Mouse (Mus musculus) kidney, embryonic 16.5 days (tissue): Measurements from ENCODE around the gene 4930415O20Rik. TPM values are rescaled to one million over a fixed set of nuclear protein-coding genes. Genes with fewer than 3 reads are reported as not detected.
A peak's percentile ranks its signal among the peaks of the same experiment; 100 is the strongest.

Experiments
- ATAC-seq: fragments of 200-750 bp; cut with Nextera tagmentation; 2 replicates; pipeline ENCODE4 v1.8.0; 2017; ENCODE audit warnings: moderate TSS enrichment; ENCODE audit not compliant: low FRiP score, low TSS enrichment
- H3K27ac ChIP-seq: fragments of 300-500 bp; sonication (generic); 2 replicates; pipeline ENCODE4 v1.5.1; 2014; ENCODE audit warnings: low read length
- H3K27me3 ChIP-seq: fragments of 300-500 bp; sonication (generic); 2 replicates; pipeline ENCODE4 v1.6.1; 2014; ENCODE audit warnings: low read length, control low read depth, mixed read lengths; ENCODE audit not compliant: insufficient read depth
- H3K36me3 ChIP-seq: fragments of 300-500 bp; sonication (generic); 2 replicates; pipeline ENCODE4 v1.6.1; 2014; ENCODE audit warnings: low read length, control low read depth, mixed read lengths; ENCODE audit not compliant: insufficient read depth
- H3K4me1 ChIP-seq: fragments of 300-500 bp; sonication (generic); 2 replicates; pipeline ENCODE4 v1.6.1; 2014; ENCODE audit warnings: low read length, control low read depth, mixed read lengths; ENCODE audit not compliant: insufficient read depth
- H3K4me2 ChIP-seq: fragments of 300-500 bp; sonication (generic); replicated peaks from 2 replicates; pipeline ENCODE4 v1.6.1; 2014; ENCODE audit warnings: low read depth, low read length
- H3K4me3 ChIP-seq: fragments of 300-500 bp; sonication (generic); 2 replicates; pipeline ENCODE4 v1.5.1; 2014; ENCODE audit warnings: mild to moderate bottlenecking, low read length
- H3K9ac ChIP-seq: fragments of 300-500 bp; sonication (generic); replicated peaks from 2 replicates; pipeline ENCODE4 v1.6.1; 2014; ENCODE audit warnings: low read length
- H3K9me3 ChIP-seq: fragments of 300-500 bp; sonication (generic); 2 replicates; pipeline ENCODE4 v1.6.1; 2016; ENCODE audit warnings: low read length, control low read depth
- WGBS: fragments of 180-500 bp; shearing (Covaris S2); extraction: QIAGEN DNeasy Blood & Tissue Kit; methylation state at CpG from one replicate; pipeline ENCODE4 v1.1.7; 2014; 5-methylcytosine and 5-hydroxymethylcytosine counted together
- polyA plus RNA-seq: library from polyadenylated mRNA; unstranded; fragments of >200 nt; fragmentation: Nextera tagmentation; extraction: Ambion mirVana; gene quantifications from 2 replicates; pipeline ENCODE4 v1.2.1, GENCODE M21; 2015

Gene 4930415O20Rik
- polyA plus RNA-seq, 1 experiment from 2014 or later: 0.41 TPM

GRCm38 (mm10) chr15:98602191-98602881 is 31.5 kb downstream of the 4930415O20Rik start:
- Histone ChIP-seq H3K4me3 (peak overlapping the region; percentile 45), H3K4me1 (peaks cover 67% of the 10 kb centered on the region), H3K36me3 (peaks cover 43% of the 10 kb centered on the region), H3K27ac (peak overlapping the region; percentile 91), H3K4me2 (peak overlapping the region; percentile 64), H3K9me3 (no peaks in the 10 kb centered on the region), H3K9ac (peak overlapping the region; percentile 65), H3K27me3 (no peaks in the 10 kb centered on the region)
- WGBS: 22% methylated on average over 13 of the region's 13 CpGs
- ATAC-seq: peak; percentile 58

GRCm38 (mm10) chr15:98602921-98603458 is 32.2 kb downstream of the 4930415O20Rik start:
- Histone ChIP-seq H3K9me3 (no peaks in the 10 kb centered on the region), H3K36me3 (peaks cover 36% of the 10 kb centered on the region), H3K4me1 (peaks cover 73% of the 10 kb centered on the region), H3K4me3 (peak overlapping the region; percentile 45), H3K4me2 (peak overlapping the region; percentile 64), H3K27ac (peak overlapping the region; percentile 91), H3K9ac (peak overlapping the region; percentile 65), H3K27me3 (no peaks in the 10 kb centered on the region)
- no peak; the same call in 1 of the 2 replicates for ATAC-seq
- WGBS: 21% methylated on average over 4 of the region's 4 CpGs

GRCm38 (mm10) chr15:98604041-98604575 is 33.3 kb downstream of the 4930415O20Rik start:
- peak overlapping the region; percentile 91; the same call in 1 of the 2 replicates for H3K27ac ChIP-seq
- WGBS: 82% methylated on average over 24 of the region's 24 CpGs
- no peak overlapping the region for H3K4me3 ChIP-seq
- no peaks in the 10 kb centered on the region for H3K27me3 ChIP-seq
- H3K36me3 ChIP-seq: peaks cover 26% of the 10 kb centered on the region
- no peaks in the 10 kb centered on the region for H3K9me3 ChIP-seq
- ATAC-seq: no peak
- peaks cover 79% of the 10 kb centered on the region for H3K4me1 ChIP-seq
- H3K4me2 ChIP-seq: peak overlapping the region; percentile 64; the same call in 1 of the 2 replicates
- 0 out of 2 replicates have a peak overlapping the region, but pooled peaks have one; percentile 65 for H3K9ac ChIP-seq

- H3K36me3 ChIP-seq: peaks cover 14% of the 10 kb centered on the region
- H3K4me3 ChIP-seq: no peak overlapping the region
- WGBS: 77% methylated on average over 12 of the region's 12 CpGs
- peaks cover 78% of the 10 kb centered on the region for H3K4me1 ChIP-seq
- no peaks in the 10 kb centered on the region for H3K9me3 ChIP-seq
- no peak for ATAC-seq
- H3K9ac ChIP-seq: no peak overlapping the region
- no peaks in the 10 kb centered on the region for H3K27me3 ChIP-seq
- H3K4me2 ChIP-seq: no peak overlapping the region; the same call in 1 of the 2 replicates
- no peak overlapping the region for H3K27ac ChIP-seq
Measured at GRCm38 (mm10) chr15:98606051-98606536, 35.3 kb downstream of the 4930415O20Rik start.

GRCm38 (mm10) chr15:98606739-98607138 is 35.9 kb downstream of the 4930415O20Rik start:
- no peak for ATAC-seq
- peak overlapping the region; percentile 92; the same call in 1 of the 2 replicates for H3K9ac ChIP-seq
- H3K4me3 ChIP-seq: peak overlapping the region; percentile 79
- no peaks in the 10 kb centered on the region for H3K9me3 ChIP-seq
- H3K4me2 ChIP-seq: peak overlapping the region; percentile 88
- peaks cover 73% of the 10 kb centered on the region for H3K4me1 ChIP-seq
- H3K27ac ChIP-seq: peak overlapping the region; percentile 97; the same call in 1 of the 2 replicates
- 55% methylated on average over 9 of the region's 9 CpGs for WGBS
- peaks cover 14% of the 10 kb centered on the region for H3K36me3 ChIP-seq
- H3K27me3 ChIP-seq: no peaks in the 10 kb centered on the region

GRCm38 (mm10) chr15:98607557-98607956 is 36.8 kb downstream of the 4930415O20Rik start:
- H3K4me3 ChIP-seq: peak overlapping the region; percentile 79
- H3K9me3 ChIP-seq: no peaks in the 10 kb centered on the region
- H3K4me2 ChIP-seq: peak overlapping the region; percentile 88
- 0 out of 2 replicates have a peak, but pooled peaks have one; percentile 7 for ATAC-seq
- peak overlapping the region; percentile 92 for H3K9ac ChIP-seq
- peaks cover 65% of the 10 kb centered on the region for H3K4me1 ChIP-seq
- peak overlapping the region; percentile 97 for H3K27ac ChIP-seq
- H3K36me3 ChIP-seq: peaks cover 14% of the 10 kb centered on the region
- WGBS: 25% methylated on average over 4 of the region's 4 CpGs
- H3K27me3 ChIP-seq: no peaks in the 10 kb centered on the region

GRCm38 (mm10) chr15:98608058-98608783 is 37.4 kb downstream of the 4930415O20Rik start:
- no peaks in the 10 kb centered on the region for H3K27me3 ChIP-seq
- H3K36me3 ChIP-seq: peaks cover 12% of the 10 kb centered on the region
- no peaks in the 10 kb centered on the region for H3K9me3 ChIP-seq
- peak overlapping the region; percentile 97 for H3K27ac ChIP-seq
- ATAC-seq: no peak
- peak overlapping the region; percentile 92 for H3K9ac ChIP-seq
- peak overlapping the region; percentile 79 for H3K4me3 ChIP-seq
- 11% methylated on average over 7 of the region's 10 CpGs for WGBS
- peak overlapping the region; percentile 88 for H3K4me2 ChIP-seq
- H3K4me1 ChIP-seq: peaks cover 58% of the 10 kb centered on the region

- H3K4me3 ChIP-seq: peak overlapping the region; percentile 79
- 0% methylated on average over 8 of the region's 26 CpGs for WGBS
- peak overlapping the region; percentile 97 for H3K27ac ChIP-seq
- ATAC-seq: peak; percentile 9; the same call in 1 of the 2 replicates
- peaks cover 52% of the 10 kb centered on the region for H3K4me1 ChIP-seq
- no peaks in the 10 kb centered on the region for H3K9me3 ChIP-seq
- H3K4me2 ChIP-seq: peak overlapping the region; percentile 88
- H3K9ac ChIP-seq: peak overlapping the region; percentile 92
- no peaks in the 10 kb centered on the region for H3K27me3 ChIP-seq
- H3K36me3 ChIP-seq: peaks cover 6% of the 10 kb centered on the region
Measured at GRCm38 (mm10) chr15:98608784-98609250, 38.0 kb downstream of the 4930415O20Rik start.
